Mouse (Mus musculus) gastrocnemius, postnatal 14 days (tissue): ENCODE measurements around the gene Gm21103. TPM values are rescaled to one million over a fixed set of nuclear protein-coding genes. Genes with fewer than 3 reads are reported as not detected.
"Not testable (repeated sequence)": the region's sequence is repeated elsewhere in the genome, so short reads cannot be mapped to it uniquely, and the experiment has no call there.

Experiments
- DNase-seq: peaks from one replicate; pipeline ENCODE4 v3.0.0; 2021; ENCODE audit warnings: mixed read lengths
- intact Hi-C: fragments of 180-260 bp; cut with DNase I; formaldehyde crosslinking; loops from one replicate; pipeline ENCODE4 v1.15.1; 2025; ENCODE audit warnings: low total_unique reads
- long read RNA-seq, 2 experiments: library from polyadenylated mRNA; stranded (forward); transcript quantifications; one replicate each; pipeline ENCODE4 v2.0.0; 2021
- total RNA-seq, 2 experiments: library from RNA; stranded (reverse); gene quantifications; 2 replicates each; pipeline ENCODE4 v1.2.3; 2021

The Gm21103 gene
- not detected for total RNA-seq
- long read RNA-seq, experiment 1, result 0 reads
- long read RNA-seq, experiment 2, result 0 reads

GRCm38 (mm10) chr14:6304743-6305142 is at the start of gene Gm21103:
TSS of gene Gm21103 (minus strand) at chr14:6304843.
- DNase-seq, intact Hi-C loops: not testable (repeated sequence)

GRCm38 (mm10) chr14:6343578-6343977 is 38.9 kb upstream of the Gm21103 start, which contains the start of gene Gm3618:
TSS of gene Gm3618 (minus strand) at chr14:6343678.
- intact Hi-C loops, DNase-seq: not testable (repeated sequence)

- peak; percentile 44 for DNase-seq
- intact Hi-C loops, result not testable (repeated sequence)
Observed at GRCm38 (mm10) chr14:6286931-6287715, 17.5 kb downstream of the Gm21103 start, which contains the start of gene Gm3411. TSS of gene Gm3411 (minus strand) at chr14:6287250.

Other genes starting within 250 kb of the Gm21103 start
- not detected for gene Gm6337, start 246.6 kb downstream of the Gm21103 start, total RNA-seq
- under 1 TPM in 1 of 2 experiments, not detected in 1; 0.41 TPM for gene Gm8206, start 210.9 kb downstream of the Gm21103 start, total RNA-seq
- under 1 TPM in 1 of 2 experiments, not detected in 1; 0.33 TPM for gene Gm3468, start 196.2 kb downstream of the Gm21103 start, total RNA-seq
- gene Gm3476, start 179.0 kb downstream of the Gm21103 start, total RNA-seq, result not detected
- gene Gm21560, start 85.6 kb downstream of the Gm21103 start, total RNA-seq, result under 1 TPM; 0.39 to 0.40 TPM
- under 1 TPM in 1 of 2 experiments, not detected in 1; 0.53 TPM for gene Gm3411, start 17.6 kb downstream of the Gm21103 start, total RNA-seq
- gene Gm3618, start 38.8 kb upstream of the Gm21103 start, total RNA-seq, result not detected
- gene Gm16440, start 85.5 kb upstream of the Gm21103 start, total RNA-seq, result not detected
- not detected for gene Gm3591, start 107.6 kb upstream of the Gm21103 start, total RNA-seq
- gene Gm3594, start 139.8 kb upstream of the Gm21103 start, total RNA-seq, result not detected
- gene Gm8356, start 232.4 kb upstream of the Gm21103 start, total RNA-seq, result not detected